Mouse (Mus musculus) kidney, adult 2 months (tissue): ENCODE data around the gene Ak1. TPM values are rescaled to one million over a fixed set of nuclear protein-coding genes. Genes with fewer than 3 reads are reported as not detected.

ENCODE experiments used
- DNase-seq: peaks from one replicate; pipeline ENCODE4 v3.0.0; 2021
- H3K27ac ChIP-seq: fragments of 200-500 bp; 2 replicates; pipeline ENCODE4 v1.5.1; 2012; ENCODE audit warnings: low read depth, low read length, control low read depth, inconsistent platforms; ENCODE audit not compliant: insufficient read depth
- H3K27me3 ChIP-seq: fragments of 200-500 bp; replicated peaks from 2 replicates; pipeline ENCODE4 v1.6.1; 2012; ENCODE audit warnings: mild to moderate bottlenecking, moderate library complexity, low read length, inconsistent platforms; ENCODE audit not compliant: control insufficient read depth, insufficient read depth
- H3K36me3 ChIP-seq: fragments of 200-500 bp; 2 replicates; pipeline ENCODE4 v1.6.1; 2012; ENCODE audit warnings: mild to moderate bottlenecking, moderate library complexity, low read length, inconsistent platforms; ENCODE audit not compliant: control insufficient read depth, insufficient read depth
- H3K4me1 ChIP-seq: fragments of 200-500 bp; 2 replicates; pipeline ENCODE4 v1.6.1; 2011; ENCODE audit warnings: low read length; ENCODE audit not compliant: control insufficient read depth, insufficient read depth
- H3K4me3 ChIP-seq: fragments of 200-500 bp; 2 replicates; pipeline ENCODE4 v1.5.1; 2011; ENCODE audit warnings: mild to moderate bottlenecking, low read depth, low read length, control low read depth; ENCODE audit not compliant: insufficient read depth
- CTCF ChIP-seq: fragments of 200-500 bp; conservative IDR thresholded peaks from 2 replicates; pipeline ENCODE4 v1.5.1; 2011; ENCODE audit warnings: low read depth, mild to moderate bottlenecking, control low read depth, low read length, moderate library complexity, mixed read lengths; ENCODE audit not compliant: insufficient read depth, insufficient read length
- POLR2A ChIP-seq: fragments of 200-500 bp; IDR thresholded peaks from one replicate; pipeline ENCODE4 v1.6.1; 2011; ENCODE audit warnings: low read depth, low read length, control low read depth
- WGBS: fragments of 180-500 bp; shearing (Covaris S2); methylation state at CpG from one replicate; pipeline ENCODE4 v1.1.7; 2018; 5-methylcytosine and 5-hydroxymethylcytosine counted together
- polyA plus RNA-seq: library from polyadenylated mRNA; depleted of rRNA; stranded (reverse); fragments of >200 nt; gene quantifications from 2 replicates; pipeline ENCODE4 v1.2.3, GENCODE M21; 2012

Ak1 gene
- polyA plus RNA-seq, 1 experiment, result 47.4 TPM

DNA sequence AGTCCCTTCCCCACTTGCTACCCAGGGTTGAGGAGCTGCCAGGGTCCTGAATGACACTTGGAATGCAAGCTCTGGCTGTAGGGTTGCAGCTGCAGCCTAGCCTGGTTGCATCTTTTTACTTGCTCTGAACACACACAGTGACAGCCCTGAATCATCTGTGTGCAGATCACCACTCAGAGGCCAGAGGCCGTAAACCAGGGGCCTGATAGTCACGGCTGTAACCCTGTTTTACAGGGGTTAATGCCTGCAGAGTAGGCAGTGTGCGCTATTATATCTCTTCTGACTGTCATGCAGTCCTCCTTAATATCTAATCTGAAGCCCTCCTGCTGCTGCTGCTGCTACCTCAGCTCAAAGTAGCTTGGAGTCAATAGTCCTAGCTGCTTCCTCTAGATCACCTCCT, 48.3 kb downstream of the Ak1 start:
- Histone ChIP-seq H3K27me3 (no peaks in the 10 kb centered on the region), H3K27ac (no peak overlapping the region), H3K4me3 (no peak overlapping the region)

DNA sequence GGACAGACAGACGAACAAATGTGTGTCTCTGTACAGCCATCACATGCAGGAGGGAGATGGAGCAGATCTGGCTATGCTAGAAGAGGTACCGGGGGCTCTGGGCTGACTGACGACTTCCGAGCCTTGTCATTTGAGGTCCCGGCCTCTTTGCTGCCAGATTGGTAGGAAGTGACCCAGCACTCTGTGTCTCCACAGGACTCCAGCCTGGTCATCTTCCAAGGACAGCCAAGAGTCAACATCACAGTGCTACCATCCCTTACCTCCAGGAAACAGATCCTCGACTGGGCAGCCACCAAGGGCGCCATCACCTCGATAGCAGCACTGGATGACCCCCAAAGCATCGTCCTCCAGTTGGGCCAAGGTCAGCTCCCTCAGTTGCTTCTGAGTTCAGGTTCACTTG, 49.6 kb downstream of the Ak1 start:
- Histone ChIP-seq H3K4me3 (no peak overlapping the region), H3K36me3 (no peaks in the 10 kb centered on the region), H3K27me3 (no peaks in the 10 kb centered on the region), H3K4me1 (no peaks in the 10 kb centered on the region), H3K27ac (no peak overlapping the region)
- WGBS, result 73% methylated on average over 9 of the region's 9 CpGs
- TF ChIP-seq POLR2A (no peak), CTCF (no peak)
- peak; percentile 69 for DNase-seq

More for the DNA sequence above, 48.3 kb downstream of the Ak1 start:
- 77% methylated on average over 3 of the region's 3 CpGs for WGBS
- DNase-seq, result no peak
- H3K36me3 ChIP-seq, result no peaks in the 10 kb centered on the region
- H3K4me1 ChIP-seq, result no peaks in the 10 kb centered on the region
- TF ChIP-seq CTCF, result no peak
- no peak for TF ChIP-seq POLR2A

DNA sequence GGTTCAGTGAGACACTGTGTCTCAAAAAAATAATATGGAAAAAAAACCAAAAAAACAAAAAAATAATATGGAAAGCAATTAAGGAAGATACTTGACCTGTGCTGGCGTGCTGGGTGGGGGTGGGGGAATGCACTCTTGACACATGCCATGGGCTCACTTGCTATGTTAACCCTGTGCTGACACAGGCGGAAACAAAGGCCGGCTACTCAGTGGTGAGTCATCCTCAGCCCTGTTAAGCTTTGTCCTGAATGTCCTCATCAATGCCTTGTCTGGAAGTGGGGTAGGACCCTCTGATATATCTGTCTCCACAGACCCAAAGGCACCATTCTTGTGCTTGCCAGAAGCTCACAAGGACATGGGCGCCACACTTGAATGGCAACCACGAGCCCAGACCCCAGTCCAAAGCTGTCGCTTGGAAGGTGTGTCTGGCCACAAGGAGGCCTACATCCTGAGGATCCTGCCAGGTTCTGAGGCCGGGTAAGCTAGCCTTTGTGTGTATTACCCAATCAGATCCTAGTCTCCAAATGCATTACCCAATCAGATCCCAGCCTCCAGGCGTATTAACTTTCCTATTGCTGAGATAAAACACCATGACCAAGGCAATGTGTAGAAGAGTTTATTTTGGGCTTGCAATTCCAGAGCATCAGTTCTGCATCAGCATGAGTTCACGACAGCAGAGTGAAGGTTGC, 50.5 kb downstream of the Ak1 start:
- Histone ChIP-seq H3K27me3 (no peaks in the 10 kb centered on the region), H3K4me3 (no peak overlapping the region), H3K27ac (no peak overlapping the region), H3K36me3 (no peaks in the 10 kb centered on the region), H3K4me1 (no peaks in the 10 kb centered on the region)
- no peak for DNase-seq
- TF ChIP-seq CTCF (no peak), POLR2A (no peak)
- WGBS, result 85% methylated on average over 9 of the region's 9 CpGs

DNA sequence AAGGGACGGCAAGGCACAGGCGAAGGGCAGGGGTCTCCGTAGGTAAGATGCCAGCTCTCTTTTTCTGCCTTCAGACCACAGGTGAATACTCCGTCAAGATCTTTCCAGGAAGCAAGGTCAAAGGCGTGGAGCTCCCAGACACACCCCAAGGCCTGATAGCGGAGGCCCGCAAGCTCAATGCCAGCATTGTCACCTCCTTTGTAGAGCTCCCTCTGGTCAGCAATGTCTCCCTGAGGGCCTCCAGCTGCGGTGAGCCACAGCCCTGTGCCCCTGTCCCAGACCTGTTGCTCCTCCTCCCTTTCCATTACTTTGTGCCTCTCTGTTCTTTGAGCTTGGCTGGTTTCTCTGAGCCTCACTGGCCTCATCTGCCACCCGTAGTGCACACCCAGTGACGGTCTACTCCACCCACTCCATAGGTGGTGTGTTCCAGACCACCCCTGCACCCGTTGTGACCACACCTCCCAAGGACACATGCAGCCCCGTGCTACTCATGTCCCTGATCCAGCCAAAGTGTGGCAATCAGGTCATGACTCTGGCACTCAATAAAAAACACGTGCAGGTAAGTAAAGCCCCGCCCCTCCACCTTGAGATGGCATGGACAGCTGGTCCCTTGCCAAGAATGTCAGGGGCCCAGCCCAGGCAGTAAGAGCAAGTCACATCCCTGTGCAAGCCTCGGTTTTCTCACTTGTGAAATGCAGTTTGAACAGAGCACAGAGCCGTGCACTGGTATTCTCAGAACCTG, 51.8 kb downstream of the Ak1 start:
- TF ChIP-seq CTCF (no peak), POLR2A (no peak)
- WGBS, result 65% methylated on average over 16 of the region's 16 CpGs
- Histone ChIP-seq H3K4me1 (no peaks in the 10 kb centered on the region), H3K27ac (no peak overlapping the region), H3K36me3 (no peaks in the 10 kb centered on the region), H3K27me3 (no peaks in the 10 kb centered on the region), H3K4me3 (no peak overlapping the region)
- DNase-seq, result peak; percentile 62

DNA sequence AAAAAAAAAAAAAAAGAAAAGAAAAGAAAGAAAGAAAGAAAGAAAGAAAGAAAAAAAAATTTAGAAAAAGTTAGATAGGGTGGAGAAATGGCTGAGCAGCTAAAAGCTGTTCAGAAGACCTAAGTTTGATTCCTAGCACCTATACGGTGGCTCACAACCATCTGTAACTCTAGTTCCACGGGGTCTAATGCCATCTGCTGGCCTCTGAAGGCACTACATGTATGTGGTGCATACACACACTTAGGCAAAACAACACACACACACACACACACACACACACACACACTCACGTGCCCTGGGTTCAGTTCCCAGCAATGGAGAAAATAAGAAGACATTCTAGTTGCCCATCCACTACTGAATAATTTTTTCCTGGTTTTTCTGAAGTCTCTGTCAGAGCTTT, 55.3 kb downstream of the Ak1 start:
- Histone ChIP-seq H3K27me3 (no peaks in the 10 kb centered on the region), H3K4me1 (no peaks in the 10 kb centered on the region), H3K27ac (no peak overlapping the region), H3K36me3 (no peaks in the 10 kb centered on the region), H3K4me3 (no peak overlapping the region)
- TF ChIP-seq POLR2A, result no peak
- TF ChIP-seq CTCF, result peak; percentile 28
- WGBS, result 92% methylated on average over 3 of the region's 3 CpGs
- no peak for DNase-seq

DNA sequence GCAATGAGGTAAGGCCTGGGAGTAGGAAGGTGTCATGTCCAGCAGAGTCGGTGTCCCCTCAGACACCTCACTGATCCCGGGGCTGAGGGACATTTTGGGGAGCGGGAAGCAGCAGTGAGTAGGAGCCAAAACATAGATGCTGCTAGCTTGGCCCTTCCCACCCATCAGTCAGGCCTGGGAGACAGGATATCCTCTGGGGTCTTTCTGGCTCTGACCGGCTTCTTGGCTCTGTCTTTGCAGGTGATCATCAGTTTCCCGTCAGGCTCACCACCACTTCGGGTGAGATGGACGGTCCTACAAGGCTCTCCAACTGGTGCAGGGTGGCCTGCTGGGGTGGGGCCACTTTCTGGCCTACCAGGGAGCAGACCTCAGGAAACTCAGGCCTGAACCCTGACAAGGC, 56.1 kb downstream of the Ak1 start:
- no peaks in the 10 kb centered on the region for H3K36me3 ChIP-seq
- peak; percentile 63 for DNase-seq
- WGBS, result 69% methylated on average over 7 of the region's 7 CpGs
- H3K4me3 ChIP-seq, result no peak overlapping the region
- no peaks in the 10 kb centered on the region for H3K27me3 ChIP-seq
- no peaks in the 10 kb centered on the region for H3K4me1 ChIP-seq
- H3K27ac ChIP-seq, result no peak overlapping the region
- no peak for TF ChIP-seq CTCF

DNA sequence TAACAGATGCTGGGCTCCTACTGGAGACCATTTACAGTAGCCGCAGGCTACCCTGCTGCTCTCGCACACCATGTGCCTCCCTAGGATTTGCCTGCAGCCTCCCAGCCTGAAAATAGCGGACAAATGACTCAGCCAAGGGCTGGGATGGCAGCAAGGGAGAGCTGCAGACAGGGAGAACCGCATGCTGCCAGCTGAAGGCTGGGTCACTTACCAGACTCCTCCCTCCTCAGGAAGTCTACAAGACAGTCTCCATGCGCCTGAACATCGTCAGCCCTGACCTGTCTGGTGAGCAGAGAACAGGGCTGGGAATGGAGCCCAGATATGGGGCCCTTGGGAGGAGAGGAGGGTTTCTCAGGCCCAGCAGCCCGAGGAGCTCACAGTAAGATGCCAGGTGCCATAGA, 58.5 kb downstream of the Ak1 start:
- H3K4me3 ChIP-seq, result no peak overlapping the region
- 36% methylated on average over 7 of the region's 7 CpGs for WGBS
- no peaks in the 10 kb centered on the region for H3K4me1 ChIP-seq
- 0 out of 2 replicates have a peak overlapping the region, but pooled peaks have one; percentile 6 for H3K27ac ChIP-seq
- peak; percentile 69 for DNase-seq
- no peak for TF ChIP-seq POLR2A
- no peak for TF ChIP-seq CTCF
- 0 out of 2 replicates have a peak, but pooled peaks cover 2% of the 10 kb centered on the region for H3K36me3 ChIP-seq
- no peaks in the 10 kb centered on the region for H3K27me3 ChIP-seq
